In genomic region chr7:99311433-99311832, GRCm38 (mm10) we compare ENCODE assay signal across 9 mouse cellular contexts. TPM values are rescaled to one million over a fixed set of nuclear protein-coding genes. Genes with fewer than 3 reads are reported as not detected.
DNase-seq lines count a peak whose midpoint lies in the region; ATAC-seq lines count a peak whose summit lies in the region.
"Had no signal": no experiment of that assay in that cellular context is flagged by ENCODE, and none has a peak within 500 bp of the region (broad histone marks: within the 10 kb centered on the region; RNA-seq: fewer than 3 reads in every experiment).

No protein-coding gene starts in this region.

- H3K9me3 ChIP-seq in liver, embryonic 16.5 days (replicated peaks; ENCODE audit: control insufficient read depth, low read length): no peaks in the 10 kb centered on the region
- no peaks in the 10 kb centered on the region for H3K9me3 ChIP-seq in forebrain, embryonic 11.5 days (ENCODE audit: control insufficient read depth, low read length)
- H3K9me3 ChIP-seq in neural tube, embryonic 12.5 days: no peaks in the 10 kb centered on the region

- no peaks in the 10 kb centered on the region for H3K27me3 ChIP-seq in liver, embryonic 16.5 days (ENCODE audit: control insufficient read depth, insufficient read depth, low read depth, low read length)
- no peaks in the 10 kb centered on the region for H3K27me3 ChIP-seq in forebrain, embryonic 11.5 days (ENCODE audit: control insufficient read depth, insufficient read depth, low read length)
- no peaks in the 10 kb centered on the region for H3K27me3 ChIP-seq in neural tube, embryonic 12.5 days (replicated peaks)

- 27% methylated on average over 7 of the region's 7 CpGs for WGBS in liver, embryonic 16.5 days (ENCODE audit: insufficient replicate concordance)
- 58% methylated on average over 7 of the region's 7 CpGs for WGBS in forebrain, embryonic 11.5 days
- WGBS in neural tube, embryonic 12.5 days: 35% methylated on average over 7 of the region's 7 CpGs

- no peak overlapping the region for H3K9ac ChIP-seq in liver, embryonic 16.5 days (ENCODE audit: low read depth, low read length)
- no peak overlapping the region for H3K9ac ChIP-seq in forebrain, embryonic 11.5 days (ENCODE audit: low read length)
- H3K9ac ChIP-seq in neural tube, embryonic 12.5 days: no peak overlapping the region

- no peak for DNase-seq in liver
- no peak for DNase-seq in forebrain, embryonic 11.5 days (ENCODE audit: low spot score)
- no peak for DNase-seq in frontal cortex, adult 2 months (ENCODE audit: extremely low spot score in 1 of 2, low spot score in 1 of 2)
- no peak for DNase-seq in right cerebral cortex, postnatal 36 days (ENCODE audit: low spot score in 2 of 2)
- no peak for DNase-seq in lung, postnatal 14 days
- DNase-seq: heart, postnatal 14 days had no signal

- H3K4me1 ChIP-seq in liver, embryonic 16.5 days (ENCODE audit: control insufficient read depth, low read depth, low read length): peaks cover 2% of the 10 kb centered on the region; the same call in 1 of the 2 replicates
- H3K4me1 ChIP-seq in forebrain, embryonic 11.5 days (replicated peaks; ENCODE audit: control insufficient read depth, insufficient read depth, low read length): peaks cover 24% of the 10 kb centered on the region
- peaks cover 34% of the 10 kb centered on the region for H3K4me1 ChIP-seq in neural tube, embryonic 12.5 days

- no peaks in the 10 kb centered on the region for H3K36me3 ChIP-seq in liver, embryonic 16.5 days (ENCODE audit: control insufficient read depth, insufficient read depth)
- H3K36me3 ChIP-seq in forebrain, embryonic 11.5 days (ENCODE audit: control insufficient read depth, insufficient read depth, low read length): no peaks in the 10 kb centered on the region; the same call in 1 of the 2 replicates
- H3K36me3 ChIP-seq in neural tube, embryonic 12.5 days: peaks cover 10% of the 10 kb centered on the region

- no peak overlapping the region for H3K27ac ChIP-seq in liver, embryonic 16.5 days (ENCODE audit: low read length)
- 0 out of 2 replicates have a peak overlapping the region, but pooled peaks have one; percentile 50 for H3K27ac ChIP-seq in forebrain, embryonic 11.5 days (ENCODE audit: low read depth, low read length)
- H3K27ac ChIP-seq in neural tube, embryonic 12.5 days: 0 out of 2 replicates have a peak overlapping the region, but pooled peaks have one; percentile 73

- ATAC-seq in liver, embryonic 16.5 days (ENCODE audit: low read depth): peak; percentile 60; the same call in 1 of the 2 replicates
- ATAC-seq in forebrain, embryonic 11.5 days (replicated peaks; ENCODE audit: low FRiP score): no peak
- ATAC-seq in inflammation-experienced regulatory T-cells, adult 6 months: peak; percentile 41
- no peak for ATAC-seq in neural tube, embryonic 12.5 days (ENCODE audit: low FRiP score, low read depth)

- no peak overlapping the region for H3K4me2 ChIP-seq in liver, embryonic 16.5 days (ENCODE audit: low read depth, low read length)
- no peak overlapping the region for H3K4me2 ChIP-seq in forebrain, embryonic 11.5 days (ENCODE audit: low read depth, low read length, severe bottlenecking)
- H3K4me2 ChIP-seq in neural tube, embryonic 12.5 days (replicated peaks): no peak overlapping the region

- H3K4me3 ChIP-seq in liver, embryonic 16.5 days (ENCODE audit: low read depth, low read length): no peak overlapping the region
- no peak overlapping the region for H3K4me3 ChIP-seq in forebrain, embryonic 11.5 days (ENCODE audit: low read depth, low read length)
- H3K4me3 ChIP-seq in neural tube, embryonic 12.5 days: no peak overlapping the region

RNA-seq across cellular contexts. Expression of gene Serpinh1, which starts 41.6 kb away (rescaled TPM):
- polyA plus RNA-seq in liver, embryonic 16.5 days (2015; fragmentation: Nextera tagmentation; extraction: Ambion mirVana): 68.7 and 72.1 TPM in 2 replicates
- polyA plus RNA-seq in forebrain, embryonic 11.5 days (2014; fragmentation: Nextera tagmentation; extraction: Ambion mirVana): 239 and 255 TPM in 2 replicates
- polyA plus RNA-seq in inflammation-experienced regulatory T-cells, adult 6 months (2017; shearing (Covaris generic)): not detected
- polyA plus RNA-seq in neural tube, embryonic 12.5 days (2016; fragmentation: Nextera tagmentation; extraction: Ambion mirVana): 640 and 651 TPM in 2 replicates
- polyA plus RNA-seq in frontal cortex, adult 2 months (2012; rRNA removed): 27.5 and 31.8 TPM in 2 replicates

RNA-seq across cellular contexts. Expression of gene Map6, which starts 44.2 kb away (rescaled TPM):
- polyA plus RNA-seq in liver, embryonic 16.5 days (2015; fragmentation: Nextera tagmentation; extraction: Ambion mirVana): 0.07 TPM in 1 of 2 replicates, not detected in the other
- 36.2 and 36.7 TPM in 2 replicates for polyA plus RNA-seq in forebrain, embryonic 11.5 days (2014; fragmentation: Nextera tagmentation; extraction: Ambion mirVana)
- polyA plus RNA-seq in inflammation-experienced regulatory T-cells, adult 6 months (2017; shearing (Covaris generic)): 1 to 10 TPM; 3.1 to 5.6 (median 3.2) TPM
- polyA plus RNA-seq in neural tube, embryonic 12.5 days (2016; fragmentation: Nextera tagmentation; extraction: Ambion mirVana): 86.6 and 96.9 TPM in 2 replicates
- polyA plus RNA-seq in frontal cortex, adult 2 months (2012; rRNA removed): 69.4 and 77.7 TPM in 2 replicates

Comparison
In these comparisons a context has a peak if more than half of its experiments do, and no peak if none do; other contexts are left out.
1. ATAC-seq: peak in liver, embryonic 16.5 days (single experiment) and inflammation-experienced regulatory T-cells, adult 6 months (single experiment); none in forebrain, embryonic 11.5 days (single experiment) and neural tube, embryonic 12.5 days (single experiment).
2. RNA of gene Serpinh1, which starts 41.6 kb away (polyA plus RNA-seq): 640 to 651 TPM in neural tube, embryonic 12.5 days, 239 to 255 TPM in forebrain, embryonic 11.5 days, 68.7 to 72.1 TPM in liver, embryonic 16.5 days and 27.5 to 31.8 TPM in frontal cortex, adult 2 months; not detected in inflammation-experienced regulatory T-cells, adult 6 months; every median in the first group is over 10 times any median in the second.